Mouse (Mus musculus): Measurements from ENCODE around the gene Nrbp1. TPM values are rescaled to one million over a fixed set of nuclear protein-coding genes. Genes with fewer than 3 reads are reported as not detected.
"Not testable (repeated sequence)": the region's sequence is repeated elsewhere in the genome, so short reads cannot be mapped to it uniquely, and the experiment has no call there.

The Nrbp1 gene
- polyA plus RNA-seq, 1 experiment from 2014 or later: 157 TPM

GRCm38 (mm10) chr5:31202933-31203332 lies 37.7 kb upstream of the Nrbp1 start:
- peak overlapping the region; percentile 80 for H3K4me3 ChIP-seq (ENCODE audit: low read depth, low read length)
- 82% methylated on average over 7 of the region's 7 CpGs for WGBS
- peak overlapping the region; percentile 84; the same call in 1 of the 2 replicates for H3K9ac ChIP-seq (replicated peaks; ENCODE audit: low read depth, low read length)
- H3K4me2 ChIP-seq (ENCODE audit: low read depth, low read length): peak overlapping the region; percentile 69
- H3K27ac ChIP-seq (ENCODE audit: low read depth, low read length): 0 out of 2 replicates have a peak overlapping the region, but pooled peaks have one; percentile 75
- H3K27me3 ChIP-seq (ENCODE audit: control insufficient read depth, insufficient read depth, low read length): no peaks in the 10 kb centered on the region
- peaks cover 54% of the 10 kb centered on the region for H3K36me3 ChIP-seq (ENCODE audit: control insufficient read depth, insufficient read depth, low read length)
- H3K4me1 ChIP-seq (ENCODE audit: control insufficient read depth, insufficient read depth, low read length): peaks cover 18% of the 10 kb centered on the region; the same call in 1 of the 2 replicates
- peaks cover 5% of the 10 kb centered on the region for H3K9me3 ChIP-seq (ENCODE audit: control insufficient read depth, low read length)
- no peak for ATAC-seq (ENCODE audit: low read depth)

GRCm38 (mm10) chr5:31203866-31204265 lies 36.8 kb upstream of the Nrbp1 start:
- H3K4me2 ChIP-seq (ENCODE audit: low read depth, low read length): no peak overlapping the region
- WGBS: 90% methylated on average over 2 of the region's 2 CpGs
- ATAC-seq (ENCODE audit: low read depth): no peak
- H3K27me3 ChIP-seq (ENCODE audit: control insufficient read depth, insufficient read depth, low read length): no peaks in the 10 kb centered on the region
- H3K36me3 ChIP-seq (ENCODE audit: control insufficient read depth, insufficient read depth, low read length): peaks cover 45% of the 10 kb centered on the region
- H3K4me3 ChIP-seq (ENCODE audit: low read depth, low read length): no peak overlapping the region
- H3K9me3 ChIP-seq (ENCODE audit: control insufficient read depth, low read length): peaks cover 5% of the 10 kb centered on the region
- H3K9ac ChIP-seq (replicated peaks; ENCODE audit: low read depth, low read length): no peak overlapping the region
- H3K27ac ChIP-seq (ENCODE audit: low read depth, low read length): no peak overlapping the region
- H3K4me1 ChIP-seq (ENCODE audit: control insufficient read depth, insufficient read depth, low read length): peaks cover 18% of the 10 kb centered on the region; the same call in 1 of the 2 replicates

GRCm38 (mm10) chr5:31204421-31204820 lies 36.2 kb upstream of the Nrbp1 start:
- no peak overlapping the region for H3K4me3 ChIP-seq (ENCODE audit: low read depth, low read length)
- peaks cover 39% of the 10 kb centered on the region for H3K36me3 ChIP-seq (ENCODE audit: control insufficient read depth, insufficient read depth, low read length)
- no peak overlapping the region for H3K27ac ChIP-seq (ENCODE audit: low read depth, low read length)
- H3K4me2 ChIP-seq (ENCODE audit: low read depth, low read length): no peak overlapping the region
- no peak overlapping the region for H3K9ac ChIP-seq (replicated peaks; ENCODE audit: low read depth, low read length)
- H3K4me1 ChIP-seq (ENCODE audit: control insufficient read depth, insufficient read depth, low read length): peaks cover 18% of the 10 kb centered on the region; the same call in 1 of the 2 replicates
- no peaks in the 10 kb centered on the region for H3K27me3 ChIP-seq (ENCODE audit: control insufficient read depth, insufficient read depth, low read length)
- H3K9me3 ChIP-seq (ENCODE audit: control insufficient read depth, low read length): peaks cover 5% of the 10 kb centered on the region
- no peak for ATAC-seq (ENCODE audit: low read depth)
- 96% methylated on average over 6 of the region's 6 CpGs for WGBS

GRCm38 (mm10) chr5:31216554-31216953 lies 24.1 kb upstream of the Nrbp1 start:
- not testable (repeated sequence) for H3K9ac ChIP-seq (replicated peaks; ENCODE audit: low read depth, low read length); H3K4me3 ChIP-seq (ENCODE audit: low read depth, low read length); H3K4me1 ChIP-seq (ENCODE audit: control insufficient read depth, insufficient read depth, low read length); H3K27ac ChIP-seq (ENCODE audit: low read depth, low read length); H3K36me3 ChIP-seq (ENCODE audit: control insufficient read depth, insufficient read depth, low read length); H3K4me2 ChIP-seq (ENCODE audit: low read depth, low read length); H3K27me3 ChIP-seq (ENCODE audit: control insufficient read depth, insufficient read depth, low read length); H3K9me3 ChIP-seq (ENCODE audit: control insufficient read depth, low read length); ATAC-seq (ENCODE audit: low read depth)
- 93% methylated on average over 6 of the region's 6 CpGs for WGBS

- Histone ChIP-seq H3K9me3 (ENCODE audit: control insufficient read depth, low read length) (no peaks in the 10 kb centered on the region), H3K4me3 (ENCODE audit: low read depth, low read length) (no peak overlapping the region), H3K36me3 (ENCODE audit: control insufficient read depth, insufficient read depth, low read length) (no peaks in the 10 kb centered on the region), H3K27me3 (ENCODE audit: control insufficient read depth, insufficient read depth, low read length) (no peaks in the 10 kb centered on the region), H3K4me1 (ENCODE audit: control insufficient read depth, insufficient read depth, low read length) (peaks cover 7% of the 10 kb centered on the region; the same call in 1 of the 2 replicates), H3K27ac (ENCODE audit: low read depth, low read length) (no peak overlapping the region), H3K9ac (replicated peaks; ENCODE audit: low read depth, low read length) (no peak overlapping the region), H3K4me2 (ENCODE audit: low read depth, low read length) (no peak overlapping the region; the same call in 1 of the 2 replicates)
- WGBS: 59% methylated on average over 7 of the region's 7 CpGs
- no peak for ATAC-seq (ENCODE audit: low read depth)
These were observed 22.4 kb upstream of the Nrbp1 start for GRCm38 (mm10) chr5:31218294-31218693.

- no peak overlapping the region for H3K9ac ChIP-seq (replicated peaks; ENCODE audit: low read depth, low read length)
- H3K4me3 ChIP-seq (ENCODE audit: low read depth, low read length): peak overlapping the region; percentile 85
- H3K4me2 ChIP-seq (ENCODE audit: low read depth, low read length): peak overlapping the region; percentile 42
- no peaks in the 10 kb centered on the region for H3K9me3 ChIP-seq (ENCODE audit: control insufficient read depth, low read length)
- H3K4me1 ChIP-seq (ENCODE audit: control insufficient read depth, insufficient read depth, low read length): peaks cover 7% of the 10 kb centered on the region; the same call in 1 of the 2 replicates
- no peak for ATAC-seq (ENCODE audit: low read depth)
- no peaks in the 10 kb centered on the region for H3K36me3 ChIP-seq (ENCODE audit: control insufficient read depth, insufficient read depth, low read length)
- H3K27me3 ChIP-seq (ENCODE audit: control insufficient read depth, insufficient read depth, low read length): no peaks in the 10 kb centered on the region
- WGBS: 5% methylated on average over 2 of the region's 2 CpGs
- no peak overlapping the region for H3K27ac ChIP-seq (ENCODE audit: low read depth, low read length)
These were observed 21.6 kb upstream of the Nrbp1 start for GRCm38 (mm10) chr5:31219070-31219469.

GRCm38 (mm10) chr5:31219474-31219873 lies 21.2 kb upstream of the Nrbp1 start:
- Histone ChIP-seq H3K4me2 (ENCODE audit: low read depth, low read length) (peak overlapping the region; percentile 42), H3K9ac (replicated peaks; ENCODE audit: low read depth, low read length) (peak overlapping the region; percentile 88), H3K36me3 (ENCODE audit: control insufficient read depth, insufficient read depth, low read length) (no peaks in the 10 kb centered on the region), H3K27me3 (ENCODE audit: control insufficient read depth, insufficient read depth, low read length) (no peaks in the 10 kb centered on the region), H3K4me3 (ENCODE audit: low read depth, low read length) (peak overlapping the region; percentile 85), H3K4me1 (ENCODE audit: control insufficient read depth, insufficient read depth, low read length) (peaks cover 7% of the 10 kb centered on the region; the same call in 1 of the 2 replicates), H3K27ac (ENCODE audit: low read depth, low read length) (0 out of 2 replicates have a peak overlapping the region, but pooled peaks have one; percentile 92), H3K9me3 (ENCODE audit: control insufficient read depth, low read length) (no peaks in the 10 kb centered on the region)
- no peak for ATAC-seq (ENCODE audit: low read depth)
- 2% methylated on average over 11 of the region's 11 CpGs for WGBS

GRCm38 (mm10) chr5:31219911-31220447 lies 20.7 kb upstream of the Nrbp1 start:
- peak overlapping the region; percentile 85 for H3K4me3 ChIP-seq (ENCODE audit: low read depth, low read length)
- H3K27ac ChIP-seq (ENCODE audit: low read depth, low read length): peak overlapping the region; percentile 92
- no peaks in the 10 kb centered on the region for H3K9me3 ChIP-seq (ENCODE audit: control insufficient read depth, low read length)
- WGBS: under 1% methylated on average over 40 of the region's 40 CpGs
- no peaks in the 10 kb centered on the region for H3K36me3 ChIP-seq (ENCODE audit: control insufficient read depth, insufficient read depth, low read length)
- H3K4me2 ChIP-seq (ENCODE audit: low read depth, low read length): peak overlapping the region; percentile 42
- peak overlapping the region; percentile 88 for H3K9ac ChIP-seq (replicated peaks; ENCODE audit: low read depth, low read length)
- peak; percentile 73 for ATAC-seq (ENCODE audit: low read depth)
- H3K4me1 ChIP-seq (ENCODE audit: control insufficient read depth, insufficient read depth, low read length): peaks cover 7% of the 10 kb centered on the region; the same call in 1 of the 2 replicates
- H3K27me3 ChIP-seq (ENCODE audit: control insufficient read depth, insufficient read depth, low read length): no peaks in the 10 kb centered on the region

- no peaks in the 10 kb centered on the region for H3K9me3 ChIP-seq (ENCODE audit: control insufficient read depth, low read length)
- no peaks in the 10 kb centered on the region for H3K36me3 ChIP-seq (ENCODE audit: control insufficient read depth, insufficient read depth, low read length)
- H3K4me2 ChIP-seq (ENCODE audit: low read depth, low read length): peak within 1 kb of the TSS; percentile 42
- H3K27ac ChIP-seq (ENCODE audit: low read depth, low read length): peak within 1 kb of the TSS; percentile 92
- H3K27me3 ChIP-seq (ENCODE audit: control insufficient read depth, insufficient read depth, low read length): no peaks in the 10 kb centered on the region
- peak within 1 kb of the TSS; percentile 85 for H3K4me3 ChIP-seq (ENCODE audit: low read depth, low read length)
- under 1% methylated on average over 62 of the region's 70 CpGs for WGBS
- H3K9ac ChIP-seq (replicated peaks; ENCODE audit: low read depth, low read length): peak within 1 kb of the TSS; percentile 88
- peak; percentile 94 for ATAC-seq (ENCODE audit: low read depth)
- H3K4me1 ChIP-seq (ENCODE audit: control insufficient read depth, insufficient read depth, low read length): peaks cover 7% of the 10 kb centered on the region; the same call in 1 of the 2 replicates
These were observed 20.0 kb upstream of the Nrbp1 start, which contains the start of gene Ppm1g for GRCm38 (mm10) chr5:31220448-31221303. Ppm1g (minus strand) TSS chr5:31220687.

All from neural tube, embryonic 14.5 days (tissue).